Mouse (Mus musculus) thymus, adult 2 months (tissue): Measurements from ENCODE around the gene Casp7.

Experiments
- CTCF ChIP-seq: fragments of 200-500 bp; IDR thresholded peaks from 2 replicates; pipeline ENCODE4 v1.5.1; 2012; ENCODE audit warnings: mild to moderate bottlenecking, control low read depth, low read length, moderate library complexity, borderline replicate concordance; ENCODE audit not compliant: control insufficient read depth, poor library complexity, insufficient read depth; ENCODE audit errors: extremely low read depth
- POLR2A ChIP-seq: fragments of 200-500 bp; IDR thresholded peaks from 2 replicates; pipeline ENCODE4 v1.6.1; 2012; ENCODE audit warnings: mild to moderate bottlenecking, low read length, control low read depth, moderate library complexity; ENCODE audit not compliant: control insufficient read depth, poor library complexity, insufficient read depth; ENCODE audit errors: extremely low read depth

DNA sequence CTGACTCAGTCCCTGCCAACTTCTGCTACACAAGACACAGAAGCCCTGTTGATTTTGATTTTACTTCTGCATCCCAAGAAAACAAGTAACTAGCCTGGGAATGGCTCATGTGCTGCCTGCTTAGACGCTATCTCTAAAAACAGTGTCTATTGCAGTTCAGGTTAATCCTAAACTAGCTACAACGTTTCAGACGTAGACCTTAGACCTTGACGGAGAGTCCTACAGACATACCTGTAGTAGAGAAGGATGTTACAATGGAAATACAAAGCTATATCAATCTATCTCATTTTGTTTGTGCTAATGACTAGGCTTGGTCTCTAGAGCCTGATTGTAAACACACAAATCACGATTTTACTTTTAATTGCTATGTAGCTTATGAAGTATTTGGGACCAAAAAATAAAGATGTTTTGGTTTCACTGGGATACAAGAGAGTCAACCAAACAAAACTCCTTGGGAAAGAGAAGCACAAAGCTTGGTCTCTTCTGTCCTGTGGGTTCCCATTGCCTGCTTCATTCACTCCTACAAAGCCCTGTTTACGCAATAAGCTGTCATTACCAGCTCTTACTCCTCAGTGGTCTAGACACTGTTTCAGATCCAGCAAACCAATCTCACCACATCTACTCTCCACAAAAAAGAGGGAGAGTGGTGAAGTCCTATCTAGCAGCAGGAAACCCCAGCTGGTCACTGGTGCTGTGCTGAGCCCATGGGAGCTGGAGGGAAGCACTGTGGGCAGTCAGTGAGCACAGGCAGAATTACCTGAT, 26.4 kb upstream of the Casp7 start:
- TF ChIP-seq CTCF (no peak), POLR2A (no peak)
